Mouse (Mus musculus) ES-E14 (cell line): ENCODE measurements at regions not wholly inside any gene's neighbourhood (a gene's known extent, or its start where the extent isn't known, plus 50 kb on each side); places are given as distances from the start of the nearest gene placed in this dataset.

Experiments
- MAFK ChIP-seq: IDR thresholded peaks from 2 replicates; pipeline ENCODE4 v1.6.1; 2014; ENCODE audit warnings: mild to moderate bottlenecking, low read depth, low read length, inconsistent platforms; ENCODE audit not compliant: insufficient read depth
- ZC3H11A ChIP-seq: IDR thresholded peaks from 2 replicates; pipeline ENCODE4 v1.6.1; 2012; ENCODE audit warnings: low read depth, mild to moderate bottlenecking, inconsistent platforms, low read length, borderline replicate concordance
- ZNF384 ChIP-seq: IDR thresholded peaks from 2 replicates; pipeline ENCODE4 v1.6.1; 2012; ENCODE audit warnings: low read depth, low read length, inconsistent platforms

- TF ChIP-seq ZNF384: no peak
- no peak for TF ChIP-seq ZC3H11A
- TF ChIP-seq MAFK: no peak
Observed at GRCm38 (mm10) chr13:35233636-35234035, 206.7 kb upstream of the Eci2 start.
